Mouse (Mus musculus) liver, embryonic 11.5 days (tissue): ENCODE results near the gene Traip. TPM values are rescaled to one million over a fixed set of nuclear protein-coding genes. Genes with fewer than 3 reads are reported as not detected.

ENCODE experiments used
- ATAC-seq: fragments of 200-750 bp; cut with Nextera tagmentation; replicated peaks from 2 replicates; pipeline ENCODE4 v1.8.0; 2017; ENCODE audit warnings: moderate number of reproducible peaks, mild to moderate bottlenecking, moderate TSS enrichment, moderate library complexity; ENCODE audit not compliant: low FRiP score
- DNase-seq: peaks from one replicate; pipeline ENCODE4 v3.0.0-alpha.2; 2017; ENCODE audit warnings: low spot score
- H3K27ac ChIP-seq: fragments of 300-500 bp; sonication (generic); 2 replicates; pipeline ENCODE4 v1.5.1; 2014; ENCODE audit warnings: mild to moderate bottlenecking, low read depth, low read length, control low read depth
- H3K27me3 ChIP-seq: fragments of 300-500 bp; sonication (generic); replicated peaks from 2 replicates; pipeline ENCODE4 v1.6.1; 2014; ENCODE audit warnings: low read length, mixed read lengths; ENCODE audit not compliant: control insufficient read depth, insufficient read depth
- H3K36me3 ChIP-seq: fragments of 300-500 bp; sonication (generic); 2 replicates; pipeline ENCODE4 v1.6.1; 2014; ENCODE audit warnings: mild to moderate bottlenecking, low read length, moderate library complexity, mixed read lengths; ENCODE audit not compliant: control insufficient read depth, insufficient read depth
- H3K4me1 ChIP-seq: fragments of 300-500 bp; sonication (generic); replicated peaks from 2 replicates; pipeline ENCODE4 v1.6.1; 2014; ENCODE audit warnings: low read length, mixed read lengths; ENCODE audit not compliant: control insufficient read depth, insufficient read depth
- H3K4me2 ChIP-seq: fragments of 300-500 bp; sonication (generic); 2 replicates; pipeline ENCODE4 v1.6.1; 2014; ENCODE audit warnings: mild to moderate bottlenecking, control low read depth, moderate library complexity
- H3K4me3 ChIP-seq: fragments of 300-500 bp; sonication (generic); 2 replicates; pipeline ENCODE4 v1.5.1; 2014; ENCODE audit warnings: low read depth, low read length, control low read depth
- H3K9ac ChIP-seq: fragments of 300-500 bp; sonication (generic); 2 replicates; pipeline ENCODE4 v1.6.1; 2014; ENCODE audit warnings: low read depth, low read length, control low read depth
- H3K9me3 ChIP-seq: fragments of 300-500 bp; sonication (generic); 2 replicates; pipeline ENCODE4 v1.6.1; 2016; ENCODE audit warnings: low read length, inconsistent platforms, mixed read lengths; ENCODE audit not compliant: control insufficient read depth
- WGBS: fragments of 180-500 bp; shearing (Covaris S2); extraction: QIAGEN DNeasy Blood & Tissue Kit; methylation state at CpG from one replicate; pipeline ENCODE4 v1.1.7; 2014; 5-methylcytosine and 5-hydroxymethylcytosine counted together
- polyA plus RNA-seq: library from polyadenylated mRNA; unstranded; fragments of >200 nt; fragmentation: Nextera tagmentation; extraction: Ambion mirVana; gene quantifications from 2 replicates; pipeline ENCODE4 v1.2.1, GENCODE M21; 2014

Gene Traip
- polyA plus RNA-seq, 1 experiment from 2014 or later = 32.9 TPM

- peaks cover 54% of the 10 kb centered on the region for H3K4me1 ChIP-seq
- 26% methylated on average over 19 of the region's 19 CpGs for WGBS
- ATAC-seq (no peak), DNase-seq (peak; percentile 43)
- no peaks in the 10 kb centered on the region for H3K9me3 ChIP-seq
- peak overlapping the region; percentile 97 for H3K27ac ChIP-seq
- H3K9ac ChIP-seq = peak overlapping the region; percentile 90
- H3K4me2 ChIP-seq = peak overlapping the region; percentile 89
- no peaks in the 10 kb centered on the region; the same call in 1 of the 2 replicates for H3K27me3 ChIP-seq
- peaks cover 11% of the 10 kb centered on the region for H3K36me3 ChIP-seq
- H3K4me3 ChIP-seq = peak overlapping the region; percentile 83
Observed at GRCm38 (mm10) chr9:107984052-107984753, 34.3 kb downstream of the Traip start.

GRCm38 (mm10) chr9:107984754-107985055, 34.8 kb downstream of the Traip start:
- DNase-seq (peak; percentile 38), ATAC-seq (no peak)
- H3K9ac ChIP-seq = peak overlapping the region; percentile 90
- H3K27ac ChIP-seq = peak overlapping the region; percentile 97
- peaks cover 51% of the 10 kb centered on the region for H3K4me1 ChIP-seq
- peak overlapping the region; percentile 83 for H3K4me3 ChIP-seq
- H3K9me3 ChIP-seq = no peaks in the 10 kb centered on the region
- H3K27me3 ChIP-seq = no peaks in the 10 kb centered on the region; the same call in 1 of the 2 replicates
- peak overlapping the region; percentile 89 for H3K4me2 ChIP-seq
- WGBS = 29% methylated on average over 9 of the region's 9 CpGs
- H3K36me3 ChIP-seq = peaks cover 7% of the 10 kb centered on the region

- H3K9ac ChIP-seq = peak within 1 kb of the TSS; percentile 90
- H3K27ac ChIP-seq = peak within 1 kb of the TSS; percentile 97
- peaks cover 44% of the 10 kb centered on the region for H3K4me1 ChIP-seq
- WGBS = under 1% methylated on average over 58 of the region's 58 CpGs
- ATAC-seq = peak; percentile 71
- 0 out of 2 replicates have a peak, but pooled peaks cover 5% of the 10 kb centered on the region for H3K36me3 ChIP-seq
- H3K9me3 ChIP-seq = no peaks in the 10 kb centered on the region
- peak within 1 kb of the TSS; percentile 83 for H3K4me3 ChIP-seq
- H3K27me3 ChIP-seq = no peaks in the 10 kb centered on the region; the same call in 1 of the 2 replicates
- peak; percentile 95 for DNase-seq
- peak within 1 kb of the TSS; percentile 89 for H3K4me2 ChIP-seq
Observed at GRCm38 (mm10) chr9:107985131-107986119, 35.5 kb downstream of the Traip start, which contains the start of gene Inka1. Gene Inka1 (minus strand): TSS chr9:107985879.

- no peak; the same call in 1 of the 2 replicates for ATAC-seq
- peaks cover 35% of the 10 kb centered on the region for H3K4me1 ChIP-seq
Observed at GRCm38 (mm10) chr9:107986376-107986775, 36.4 kb downstream of the Traip start.

GRCm38 (mm10) chr9:107987950-107988349, 38.0 kb downstream of the Traip start:
- Histone ChIP-seq H3K27me3 (no peaks in the 10 kb centered on the region; the same call in 1 of the 2 replicates), H3K27ac (no peak overlapping the region), H3K9ac (no peak overlapping the region), H3K9me3 (no peaks in the 10 kb centered on the region), H3K36me3 (0 out of 2 replicates have a peak, but pooled peaks cover 5% of the 10 kb centered on the region), H3K4me2 (no peak overlapping the region), H3K4me1 (peaks cover 20% of the 10 kb centered on the region), H3K4me3 (no peak overlapping the region)
- DNase-seq (no peak), ATAC-seq (no peak)
- 71% methylated on average over 3 of the region's 3 CpGs for WGBS

More at GRCm38 (mm10) chr9:107986376-107986775, 36.4 kb downstream of the Traip start:
- peak; percentile 79 for DNase-seq
- Histone ChIP-seq H3K27ac (peak overlapping the region; percentile 97; the same call in 1 of the 2 replicates), H3K9me3 (no peaks in the 10 kb centered on the region), H3K4me3 (peak overlapping the region; percentile 83), H3K4me2 (peak overlapping the region; percentile 89), H3K36me3 (0 out of 2 replicates have a peak, but pooled peaks cover 5% of the 10 kb centered on the region), H3K27me3 (no peaks in the 10 kb centered on the region; the same call in 1 of the 2 replicates), H3K9ac (peak overlapping the region; percentile 90)
- 1% methylated on average over 18 of the region's 18 CpGs for WGBS

- no peak for ATAC-seq
- Histone ChIP-seq H3K9me3 (no peaks in the 10 kb centered on the region), H3K27me3 (no peaks in the 10 kb centered on the region; the same call in 1 of the 2 replicates), H3K27ac (no peak within 1 kb of the TSS), H3K4me2 (no peak within 1 kb of the TSS), H3K9ac (no peak within 1 kb of the TSS), H3K4me1 (peaks cover 3% of the 10 kb centered on the region), H3K36me3 (no peaks in the 10 kb centered on the region), H3K4me3 (no peak within 1 kb of the TSS)
- no peak for DNase-seq
- 60% methylated on average over 2 of the region's 2 CpGs for WGBS
Observed at GRCm38 (mm10) chr9:107992197-107992596, 42.3 kb downstream of the Traip start, which contains the start of gene Cdhr4. Gene Cdhr4 (plus strand): TSS chr9:107992497.

GRCm38 (mm10) chr9:107993013-107993412, 43.1 kb downstream of the Traip start:
- WGBS = 87% methylated on average over 11 of the region's 11 CpGs
- Histone ChIP-seq H3K9me3 (no peaks in the 10 kb centered on the region), H3K9ac (no peak overlapping the region), H3K36me3 (no peaks in the 10 kb centered on the region), H3K4me1 (no peaks in the 10 kb centered on the region; the same call in 1 of the 2 replicates), H3K4me3 (no peak overlapping the region), H3K4me2 (no peak overlapping the region), H3K27me3 (no peaks in the 10 kb centered on the region), H3K27ac (no peak overlapping the region)
- DNase-seq (no peak), ATAC-seq (no peak)

GRCm38 (mm10) chr9:107994464-107994863, 44.5 kb downstream of the Traip start:
- Histone ChIP-seq H3K36me3 (no peaks in the 10 kb centered on the region), H3K4me3 (no peak overlapping the region), H3K4me1 (no peaks in the 10 kb centered on the region; the same call in none of the 2 replicates), H3K27me3 (no peaks in the 10 kb centered on the region), H3K9ac (no peak overlapping the region; the same call in 1 of the 2 replicates), H3K4me2 (no peak overlapping the region), H3K27ac (no peak overlapping the region), H3K9me3 (no peaks in the 10 kb centered on the region)
- no peak for ATAC-seq
- DNase-seq = no peak
- 38% methylated on average over 2 of the region's 2 CpGs for WGBS
